Mouse (Mus musculus) frontal cortex, postnatal 25 days (tissue): ENCODE results near the gene Cep57l1.

ENCODE experiments used
- DNase-seq, 2 experiments: peaks; one replicate each; pipeline ENCODE4 v3.0.0; 2022; ENCODE audit warnings: low spot score in 2 of 2

Gene Cep57l1

GRCm38 (mm10) chr10:41676661-41677061 lies 133.0 kb downstream of the Cep57l1 start:
- DNase-seq = no peak

- no peak for DNase-seq
Observed at GRCm38 (mm10) chr10:41675842-41676571, 133.7 kb downstream of the Cep57l1 start.

GRCm38 (mm10) chr10:41675243-41675642 lies 134.4 kb downstream of the Cep57l1 start:
- no peak for DNase-seq

GRCm38 (mm10) chr10:41674362-41674761 lies 135.3 kb downstream of the Cep57l1 start:
- DNase-seq = no peak

DNA sequence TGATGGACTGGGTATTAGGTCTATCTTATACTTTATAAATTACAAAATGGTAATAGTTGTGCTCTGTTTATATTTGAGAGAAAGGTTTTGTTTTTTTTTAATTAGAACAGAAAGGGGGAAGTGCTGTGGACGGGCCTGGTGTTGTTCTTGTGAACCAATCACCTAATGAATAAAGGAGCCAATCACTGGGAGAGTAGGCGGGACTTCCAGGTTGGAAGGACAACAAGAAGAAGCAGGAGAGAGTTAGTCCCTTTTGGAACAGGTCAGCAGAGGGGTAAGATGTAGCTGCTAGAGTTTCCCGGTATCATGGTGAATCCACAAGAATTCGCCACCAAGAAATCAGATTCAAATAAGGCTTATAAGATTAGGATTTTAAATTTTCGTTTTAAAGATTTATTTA lies 139.5 kb downstream of the Cep57l1 start:
- no peak for DNase-seq
